Mouse (Mus musculus) liver, postnatal 0 days (tissue): Measurements from ENCODE around the gene Adgrl1. TPM values are rescaled to one million over a fixed set of nuclear protein-coding genes. Genes with fewer than 3 reads are reported as not detected.

Experiments used
- ATAC-seq: fragments of 200-750 bp; cut with Nextera tagmentation; 2 replicates; pipeline ENCODE4 v1.8.0; 2017; ENCODE audit warnings: mild to moderate bottlenecking, moderate library complexity
- DNase-seq: peaks from one replicate; pipeline ENCODE4 v3.0.0-alpha.2; 2016
- H3K27ac ChIP-seq: fragments of 300-500 bp; sonication (generic); 2 replicates; pipeline ENCODE4 v1.5.1; 2014; ENCODE audit warnings: antibody characterized with exemption, moderate library complexity, mild to moderate bottlenecking, low read depth
- H3K27me3 ChIP-seq: fragments of 300-500 bp; sonication (generic); 2 replicates; pipeline ENCODE4 v1.6.1; 2014; ENCODE audit warnings: low read length, control low read depth, mixed read lengths; ENCODE audit not compliant: insufficient read depth
- H3K36me3 ChIP-seq: fragments of 300-500 bp; sonication (generic); replicated peaks from 2 replicates; pipeline ENCODE4 v1.6.1; 2014; ENCODE audit warnings: mild to moderate bottlenecking, control low read depth, low read length, moderate library complexity, mixed read lengths; ENCODE audit not compliant: insufficient read depth
- H3K4me1 ChIP-seq: fragments of 300-500 bp; sonication (generic); 2 replicates; pipeline ENCODE4 v1.6.1; 2014; ENCODE audit warnings: antibody characterized with exemption, mild to moderate bottlenecking, control low read depth; ENCODE audit not compliant: insufficient read depth
- H3K4me2 ChIP-seq: fragments of 300-500 bp; sonication (generic); 2 replicates; pipeline ENCODE4 v1.6.1; 2014; ENCODE audit warnings: low read depth, mild to moderate bottlenecking, low read length, moderate library complexity, mixed read lengths
- H3K4me3 ChIP-seq: fragments of 300-500 bp; sonication (generic); 2 replicates; pipeline ENCODE4 v1.5.1; 2014; ENCODE audit warnings: low read depth, low read length
- H3K9ac ChIP-seq: fragments of 300-500 bp; sonication (generic); replicated peaks from 2 replicates; pipeline ENCODE4 v1.6.1; 2014; ENCODE audit warnings: mild to moderate bottlenecking, moderate library complexity
- H3K9me3 ChIP-seq: fragments of 300-500 bp; sonication (generic); 2 replicates; pipeline ENCODE4 v1.6.1; 2016; ENCODE audit warnings: mild to moderate bottlenecking, control low read depth, low read length, mixed read lengths
- CTCF ChIP-seq: sonication (generic); IDR thresholded peaks from 2 replicates; pipeline ENCODE4 v1.5.1; 2016; ENCODE audit warnings: antibody characterized with exemption, low read depth
- EP300 ChIP-seq: IDR thresholded peaks from 2 replicates; pipeline ENCODE4 v1.6.1; 2016; ENCODE audit warnings: antibody characterized with exemption, low read depth, mild to moderate bottlenecking
- WGBS: fragments of 180-500 bp; shearing (Covaris S2); extraction: QIAGEN DNeasy Blood & Tissue Kit; methylation state at CpG from one replicate; pipeline ENCODE4 v1.1.7; 2014; ENCODE audit not compliant: insufficient replicate concordance; 5-methylcytosine and 5-hydroxymethylcytosine counted together
- polyA plus RNA-seq: library from polyadenylated mRNA; unstranded; fragments of >200 nt; fragmentation: Nextera tagmentation; extraction: Ambion mirVana; gene quantifications from 2 replicates; pipeline ENCODE4 v1.2.1, GENCODE M21; 2015

The Adgrl1 gene
- polyA plus RNA-seq, 1 experiment from 2014 or later = 0.96 TPM

DNA sequence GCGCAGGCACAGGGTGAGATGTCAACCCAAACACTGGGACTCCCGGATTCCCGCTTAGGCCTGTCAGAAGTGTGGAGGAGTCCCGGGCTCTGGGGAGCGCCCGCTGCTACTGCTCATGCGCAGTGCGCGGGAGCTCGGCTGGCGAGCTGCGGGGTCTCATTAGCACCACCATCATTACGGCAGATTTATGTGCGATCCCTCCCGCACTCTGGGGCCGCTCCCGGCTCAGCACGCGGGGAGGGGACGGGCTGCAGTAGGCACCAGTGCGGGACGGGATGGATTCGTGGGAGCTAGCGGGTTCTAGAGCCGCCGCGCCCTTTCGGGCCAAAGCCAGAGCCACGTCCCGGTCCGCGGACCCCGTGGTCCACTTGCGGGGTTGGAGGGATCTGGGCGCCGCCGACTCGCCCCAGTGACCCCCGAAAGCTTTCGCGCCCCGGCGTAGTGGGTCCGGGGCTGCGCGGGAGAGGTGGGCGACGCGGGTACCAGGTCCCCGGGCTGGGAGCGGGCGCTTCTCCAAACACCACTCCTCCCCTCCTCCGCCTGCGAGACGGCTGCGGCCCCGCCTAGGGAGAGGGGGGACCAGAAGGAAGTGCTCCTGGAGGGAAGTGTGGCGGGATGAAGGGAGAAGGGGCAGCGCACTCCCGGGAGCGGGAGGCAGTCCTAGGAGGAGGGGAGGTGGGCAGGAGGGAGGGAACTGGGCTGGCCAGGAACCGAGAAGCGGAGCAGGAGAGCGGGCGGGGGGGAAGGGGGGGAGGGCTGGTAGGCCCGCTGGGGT lies 24.8 kb upstream of the Adgrl1 start:
- ATAC-seq = no peak
- H3K9ac ChIP-seq = 0 out of 2 replicates have a peak overlapping the region, but pooled peaks have one; percentile 22

DNA sequence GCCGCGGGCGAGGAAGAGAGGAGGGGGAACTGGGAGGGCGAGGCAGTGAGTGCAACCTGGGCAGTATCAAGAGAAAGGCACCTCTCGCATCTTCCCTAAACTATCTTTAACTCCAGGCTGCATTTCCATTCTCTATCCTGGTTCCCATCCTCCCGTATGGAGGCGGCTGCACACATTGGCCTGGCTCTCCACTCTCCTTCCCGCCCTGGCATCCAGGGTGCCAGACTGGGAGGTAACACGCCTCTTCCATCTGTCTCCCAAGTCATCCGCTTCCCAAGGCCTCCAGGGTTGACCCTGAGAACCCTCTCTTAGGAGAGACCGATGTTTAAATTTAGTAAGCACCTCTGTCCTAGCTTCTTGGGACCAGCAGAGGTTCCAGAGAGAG lies 24.3 kb upstream of the Adgrl1 start:
- no peak for DNase-seq
- H3K27me3 ChIP-seq = peaks cover 35% of the 10 kb centered on the region
- H3K27ac ChIP-seq = no peak overlapping the region
- H3K9ac ChIP-seq = no peak overlapping the region
- H3K4me2 ChIP-seq = peak overlapping the region; percentile 81
- no peaks in the 10 kb centered on the region for H3K36me3 ChIP-seq
- H3K4me3 ChIP-seq = peak overlapping the region; percentile 56
- H3K9me3 ChIP-seq = no peaks in the 10 kb centered on the region
- TF ChIP-seq EP300 (no peak), CTCF (no peak)
- WGBS = 2% methylated on average over 10 of the region's 11 CpGs
- no peak for ATAC-seq
- H3K4me1 ChIP-seq = peaks cover 14% of the 10 kb centered on the region

More for the DNA sequence above, 24.8 kb upstream of the Adgrl1 start:
- Histone ChIP-seq H3K4me3 (peak overlapping the region; percentile 56), H3K36me3 (no peaks in the 10 kb centered on the region), H3K4me2 (peak overlapping the region; percentile 81), H3K27me3 (peaks cover 35% of the 10 kb centered on the region), H3K4me1 (peaks cover 14% of the 10 kb centered on the region), H3K27ac (no peak overlapping the region), H3K9me3 (no peaks in the 10 kb centered on the region)
- under 1% methylated on average over 58 of the region's 66 CpGs for WGBS
- DNase-seq = peak; percentile 21
- TF ChIP-seq CTCF (no peak), EP300 (no peak)

DNA sequence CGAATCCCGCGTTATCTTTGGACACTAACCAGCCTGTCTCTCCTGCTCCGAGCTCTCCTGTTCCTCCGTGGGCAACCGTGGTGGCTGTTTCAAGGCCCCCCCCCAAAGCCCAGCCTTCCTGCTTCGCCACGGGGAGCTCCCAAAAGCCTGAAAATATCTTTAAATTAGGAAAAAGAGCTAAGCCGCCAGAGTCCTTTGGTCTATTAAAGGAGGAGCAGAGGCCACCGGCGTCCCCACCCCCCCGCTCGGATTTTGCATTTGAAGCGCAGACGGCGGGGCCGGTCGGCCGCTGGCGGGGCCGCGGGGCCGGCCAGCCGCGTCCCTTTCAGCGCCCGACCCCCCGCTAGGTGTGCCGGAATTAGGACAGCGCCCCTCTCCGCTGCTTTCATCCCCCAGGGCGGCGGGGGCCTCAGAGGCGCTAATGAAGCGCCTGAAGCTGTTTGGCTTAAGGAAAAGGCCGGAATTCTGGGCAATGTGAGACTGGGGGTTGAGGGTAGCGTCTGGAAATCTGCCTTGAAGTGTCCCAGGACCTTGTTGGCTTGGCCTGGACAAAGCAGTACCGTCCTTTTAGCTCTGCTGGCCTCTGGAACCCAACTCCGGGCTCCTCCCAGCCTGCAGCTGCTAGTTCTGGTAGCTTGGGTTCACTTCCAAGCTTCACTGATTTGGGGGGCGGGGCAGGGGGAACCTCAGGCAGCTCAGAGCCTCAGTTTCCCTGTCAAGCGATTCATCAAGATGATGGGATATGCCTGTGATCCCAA lies 23.6 kb upstream of the Adgrl1 start:
- Histone ChIP-seq H3K9me3 (no peaks in the 10 kb centered on the region), H3K4me1 (peaks cover 14% of the 10 kb centered on the region), H3K4me3 (peak overlapping the region; percentile 56), H3K27ac (no peak overlapping the region), H3K9ac (no peak overlapping the region), H3K27me3 (peaks cover 35% of the 10 kb centered on the region), H3K4me2 (peak overlapping the region; percentile 81), H3K36me3 (no peaks in the 10 kb centered on the region)
- WGBS = 3% methylated on average over 41 of the region's 41 CpGs
- TF ChIP-seq CTCF = no peak
- no peak for TF ChIP-seq EP300
- DNase-seq = no peak
- no peak for ATAC-seq

DNA sequence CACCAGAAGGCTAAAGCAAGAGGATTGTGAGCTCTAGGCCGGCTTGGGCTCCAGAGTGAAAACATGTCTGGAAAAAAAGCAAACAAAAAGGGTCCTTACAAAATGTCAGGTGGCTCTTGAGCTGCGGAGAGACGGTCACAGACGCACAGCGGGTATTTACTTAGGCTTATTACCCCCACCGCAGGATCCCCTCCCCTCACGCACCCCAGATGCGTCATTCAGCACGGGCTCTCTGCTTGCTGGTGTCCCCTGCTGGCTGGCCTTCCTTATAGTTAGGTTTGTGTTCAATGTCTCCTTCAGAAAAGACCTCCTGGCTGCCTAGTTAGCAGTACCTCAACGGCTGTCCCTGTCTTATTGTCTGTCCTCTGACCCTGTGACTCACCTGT lies 23.1 kb upstream of the Adgrl1 start:
- TF ChIP-seq EP300 (no peak), CTCF (peak; percentile 32)
- DNase-seq (no peak), ATAC-seq (no peak)
- Histone ChIP-seq H3K4me1 (peaks cover 14% of the 10 kb centered on the region), H3K27me3 (peaks cover 35% of the 10 kb centered on the region), H3K9ac (no peak overlapping the region), H3K36me3 (no peaks in the 10 kb centered on the region), H3K9me3 (no peaks in the 10 kb centered on the region), H3K27ac (no peak overlapping the region), H3K4me2 (no peak overlapping the region), H3K4me3 (no peak overlapping the region)
- WGBS = 10% methylated on average over 10 of the region's 10 CpGs

DNA sequence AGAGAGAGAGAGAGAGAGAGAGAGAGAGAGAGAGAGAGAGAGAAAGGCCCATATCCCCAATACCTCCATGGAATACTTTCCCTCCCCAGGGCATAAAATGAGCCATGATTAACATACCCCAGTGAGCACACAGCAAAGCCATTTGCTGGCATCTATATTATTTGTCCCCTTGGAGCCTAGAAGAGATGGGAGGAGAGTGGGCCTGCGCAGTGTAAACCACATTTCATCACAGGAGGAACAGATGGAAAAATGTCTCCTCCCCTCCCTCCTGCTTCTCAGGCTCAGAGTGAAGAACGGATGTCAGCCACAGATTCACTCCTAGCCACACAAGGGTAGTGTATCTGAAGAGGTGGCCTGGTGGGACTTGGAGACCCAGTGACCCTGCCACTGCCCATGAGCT lies 11.5 kb upstream of the Adgrl1 start:
- no peaks in the 10 kb centered on the region for H3K36me3 ChIP-seq
- H3K27me3 ChIP-seq = 0 out of 2 replicates have a peak, but pooled peaks cover under 1% of the 10 kb centered on the region
- H3K4me2 ChIP-seq = no peak overlapping the region
- DNase-seq = no peak
- H3K9me3 ChIP-seq = no peaks in the 10 kb centered on the region
- no peak overlapping the region for H3K9ac ChIP-seq
- H3K4me3 ChIP-seq = no peak overlapping the region
- no peak for ATAC-seq
- 77% methylated on average over 2 of the region's 2 CpGs for WGBS
- no peaks in the 10 kb centered on the region for H3K4me1 ChIP-seq
- no peak overlapping the region for H3K27ac ChIP-seq
- no peak for TF ChIP-seq CTCF
- no peak for TF ChIP-seq EP300

DNA sequence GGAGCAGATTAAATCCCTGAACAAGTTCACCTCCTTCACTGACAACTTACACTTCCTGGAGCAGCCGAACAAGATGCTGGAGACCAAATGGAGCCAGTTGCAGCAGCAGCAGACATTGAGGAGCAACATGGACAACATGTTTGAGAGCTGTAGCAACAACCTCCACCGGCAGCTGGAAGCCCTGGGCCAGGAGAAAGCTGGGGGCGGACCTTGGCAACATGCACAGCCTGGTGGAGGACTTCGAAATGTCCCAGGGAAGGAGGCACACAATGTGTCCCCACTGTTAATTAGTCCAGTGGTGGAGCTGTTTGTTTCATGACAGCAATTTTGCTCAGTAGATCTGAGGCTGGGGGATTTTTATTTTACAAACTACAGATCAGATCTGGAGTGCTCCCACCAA lies 7.8 kb upstream of the Adgrl1 start:
- Histone ChIP-seq H3K36me3 (no peaks in the 10 kb centered on the region), H3K27me3 (peaks cover 19% of the 10 kb centered on the region), H3K27ac (no peak overlapping the region), H3K9ac (no peak overlapping the region), H3K4me2 (no peak overlapping the region), H3K9me3 (no peaks in the 10 kb centered on the region), H3K4me1 (no peaks in the 10 kb centered on the region), H3K4me3 (no peak overlapping the region)
- no peak for ATAC-seq
- TF ChIP-seq CTCF (no peak), EP300 (no peak)
- 56% methylated on average over 4 of the region's 4 CpGs for WGBS
- no peak for DNase-seq
